Mouse (Mus musculus): ENCODE results near the gene Cbr1.
A peak's percentile ranks its signal among the peaks of the same experiment; 100 is the strongest.

GRCm38 (mm10) chr16:93576412-93577082 lies 29.1 kb upstream of the Cbr1 start:
- TF ChIP-seq CTCF (conservative IDR thresholded peaks at IDR 0.05; ENCODE audit: low read length), result peak; percentile 84
- no peak for TF ChIP-seq NANOG (IDR thresholded peaks at IDR 0.05; ENCODE audit: borderline replicate concordance, low read length)
- no peak for TF ChIP-seq POU5F1 (IDR thresholded peaks at IDR 0.05; ENCODE audit: borderline replicate concordance, low read length)
